Mouse (Mus musculus) spleen, postnatal 4 days (tissue): ENCODE data around the gene Uevld.
"Not testable (repeated sequence)": the region's sequence is repeated elsewhere in the genome, so short reads cannot be mapped to it uniquely, and the experiment has no call there.

Experiments
- DNase-seq, 2 experiments: peaks; one replicate each; pipeline ENCODE4 v3.0.0; 2022; ENCODE audit warnings: low spot score in 2 of 2

The Uevld gene

DNA sequence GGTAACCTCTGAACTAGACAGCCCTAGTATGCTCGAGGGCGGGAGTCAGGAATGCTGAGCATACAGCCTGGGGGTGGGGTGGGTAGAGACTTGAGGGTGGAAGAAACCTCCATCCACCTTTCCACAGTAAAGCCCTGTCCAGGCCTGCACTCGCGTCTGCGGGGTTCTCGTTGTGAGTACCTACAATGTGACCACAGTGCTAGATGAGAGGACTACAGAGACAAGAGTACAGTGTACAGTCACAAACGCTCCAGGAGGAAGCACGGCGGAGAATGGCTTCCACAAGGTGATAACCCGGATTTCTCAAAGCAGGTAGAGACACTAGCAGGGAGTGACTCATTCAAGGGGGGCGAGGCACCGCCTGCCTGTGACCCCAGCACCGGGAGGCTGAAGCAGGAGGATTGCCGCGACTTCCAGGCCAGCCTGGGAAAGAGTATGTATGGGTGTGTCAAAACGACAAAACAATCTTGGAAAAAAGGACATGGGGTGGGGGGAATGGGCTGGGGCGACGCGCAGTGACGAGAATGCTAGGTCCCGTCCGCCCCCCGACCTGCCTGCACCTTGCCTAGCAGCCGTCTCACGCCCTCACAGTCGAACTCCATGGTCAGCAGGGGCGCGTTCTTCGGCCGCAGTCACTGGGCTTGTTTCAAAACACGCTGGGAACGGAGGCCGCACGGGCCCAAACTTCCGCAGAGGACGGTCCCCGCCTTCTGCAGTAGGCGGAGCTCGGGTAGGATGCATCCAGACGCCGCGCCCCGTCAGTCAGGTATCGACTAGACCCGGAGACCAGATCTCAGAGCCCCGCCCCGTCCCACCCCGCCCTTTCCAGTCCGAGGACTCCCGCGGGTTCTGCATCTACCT is at the start of gene Uevld:
TSS of gene Uevld (minus strand) at position 697 of the 861 bp plus-strand sequence.
- DNase-seq = peak; percentile 94 to 97

DNA sequence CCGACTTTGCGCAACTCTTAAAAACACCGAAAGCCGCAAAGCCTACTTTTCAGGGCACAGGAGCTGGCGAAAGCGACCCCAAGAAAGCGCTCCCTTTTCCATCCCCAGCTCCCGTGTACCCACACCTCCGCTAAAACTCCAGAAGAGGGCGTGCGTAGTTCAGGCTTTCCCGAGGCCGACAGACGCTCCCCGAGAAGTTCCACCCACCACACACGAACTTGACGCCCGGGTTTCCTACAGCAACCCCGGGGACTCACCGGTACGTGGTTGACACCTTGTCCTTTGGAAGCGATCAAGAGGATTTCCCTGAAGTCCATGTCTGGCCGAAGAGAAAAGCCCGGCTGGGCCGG is 49.5 kb upstream of the Uevld start:
- DNase-seq = no peak

DNA sequence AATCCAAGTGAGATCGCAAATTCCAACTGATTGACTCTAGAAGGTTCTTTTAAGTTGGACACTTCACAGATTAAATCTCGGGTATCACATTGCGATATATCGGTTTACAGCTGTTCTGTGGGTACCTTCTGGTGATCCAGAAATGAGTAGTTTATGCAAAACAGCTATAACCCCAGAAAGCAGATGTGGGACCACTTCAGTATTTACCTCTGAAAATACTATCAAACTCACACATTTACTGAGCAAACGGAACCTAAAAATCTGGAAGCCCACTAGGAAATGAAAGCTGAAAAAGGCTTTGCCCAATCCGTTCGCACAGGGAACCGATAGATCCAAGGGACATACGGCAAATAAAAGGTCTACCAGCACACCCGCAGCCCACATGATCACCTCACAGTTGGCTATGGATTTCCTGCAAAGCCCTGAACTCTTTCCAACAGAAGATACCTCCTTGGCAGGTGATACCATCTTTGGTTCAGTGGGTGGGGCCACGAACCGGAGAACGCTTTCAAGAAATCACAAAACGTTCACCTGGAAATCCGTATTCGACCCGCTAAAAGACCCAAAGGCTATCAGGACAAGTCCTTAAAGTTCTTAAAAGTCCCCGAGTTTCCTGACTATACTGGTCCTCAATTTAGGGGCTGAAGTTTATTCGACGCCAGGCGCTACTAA is 48.9 kb upstream of the Uevld start:
- DNase-seq = no peak

DNA sequence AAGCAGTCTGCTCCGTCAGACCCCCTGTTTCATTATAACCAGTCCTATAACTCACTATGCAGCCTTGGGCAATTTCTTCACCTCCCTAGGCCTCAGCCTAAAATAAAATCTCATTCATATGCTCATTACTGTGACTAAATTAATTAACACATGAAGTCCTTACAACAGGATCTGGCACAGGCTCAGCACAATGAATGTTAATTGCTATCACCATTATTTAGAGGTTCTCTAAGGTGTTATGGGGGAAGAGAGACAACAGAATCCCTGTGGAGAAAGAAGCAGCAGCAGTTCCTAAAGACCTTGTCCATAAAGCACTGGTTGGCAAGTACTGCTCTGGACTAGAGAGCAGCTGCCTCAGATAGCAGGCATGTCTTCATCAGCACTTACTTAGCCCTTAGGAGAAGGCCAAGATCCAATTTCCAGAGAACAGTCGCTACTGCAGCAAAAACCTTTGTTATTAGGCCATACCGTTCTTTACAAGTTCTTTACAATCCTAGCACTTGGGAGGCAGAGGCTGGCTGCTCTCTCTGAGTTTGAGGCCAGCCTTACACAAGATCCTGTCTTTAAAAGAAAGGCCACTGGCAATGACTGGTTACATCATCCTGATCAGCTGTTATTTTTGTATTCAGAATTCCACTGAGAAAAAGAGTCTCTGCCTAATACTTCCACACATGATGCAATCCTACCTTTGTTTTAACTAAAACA is 45.2 kb upstream of the Uevld start:
- no peak for DNase-seq

DNA sequence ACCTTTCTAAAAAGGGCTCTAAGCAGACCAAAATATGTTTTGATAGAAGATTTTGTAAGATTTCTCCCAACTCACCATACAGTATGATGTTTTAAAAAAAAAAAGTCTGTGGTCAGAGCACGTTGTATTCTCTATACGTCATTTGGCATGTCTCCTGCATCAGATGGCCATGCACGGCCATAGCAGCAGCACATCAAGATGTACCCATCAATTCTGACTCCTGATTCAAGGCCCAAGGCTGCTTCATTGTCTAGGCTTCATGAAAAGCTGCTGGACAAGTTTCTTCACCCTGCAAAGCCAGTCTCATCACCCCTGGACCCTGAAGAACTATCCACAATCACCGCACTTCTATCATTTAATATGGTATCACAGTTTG is 43.6 kb upstream of the Uevld start:
- DNase-seq = no peak

DNA sequence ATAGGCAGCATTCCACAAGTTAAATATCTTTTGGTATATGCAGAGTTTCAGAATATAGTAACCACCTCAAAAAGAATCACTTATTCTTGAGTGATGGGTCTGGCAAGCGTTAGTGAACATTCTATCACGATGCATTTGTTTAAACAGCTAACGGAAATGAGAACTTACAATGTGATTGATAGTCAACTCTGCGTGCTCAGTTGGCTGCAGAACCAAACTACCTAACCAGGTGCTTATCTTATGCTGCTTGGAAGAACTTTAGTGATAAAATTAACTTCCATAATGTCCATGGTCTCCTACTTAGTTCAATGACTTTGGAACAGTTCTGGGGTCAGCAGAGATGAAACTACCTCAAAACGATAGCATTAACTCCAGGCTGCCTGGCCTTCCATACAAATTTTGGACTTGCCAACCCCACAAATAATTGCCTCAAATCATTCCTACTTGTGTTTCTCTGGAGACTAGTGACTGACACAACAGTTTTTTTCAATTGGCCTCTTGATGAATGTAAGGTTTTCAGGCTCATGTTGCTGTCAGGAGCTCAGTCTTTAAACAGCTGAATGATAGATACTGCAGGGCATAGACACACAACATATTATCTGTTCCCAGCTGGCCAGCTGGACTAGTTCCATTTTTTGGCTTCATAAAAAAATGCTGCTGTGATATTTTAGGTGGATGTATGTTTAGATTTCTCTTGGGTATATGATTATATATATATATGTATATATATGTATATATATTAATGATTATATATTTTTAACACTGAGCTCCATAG is 43.0 kb upstream of the Uevld start:
- no peak for DNase-seq

DNA sequence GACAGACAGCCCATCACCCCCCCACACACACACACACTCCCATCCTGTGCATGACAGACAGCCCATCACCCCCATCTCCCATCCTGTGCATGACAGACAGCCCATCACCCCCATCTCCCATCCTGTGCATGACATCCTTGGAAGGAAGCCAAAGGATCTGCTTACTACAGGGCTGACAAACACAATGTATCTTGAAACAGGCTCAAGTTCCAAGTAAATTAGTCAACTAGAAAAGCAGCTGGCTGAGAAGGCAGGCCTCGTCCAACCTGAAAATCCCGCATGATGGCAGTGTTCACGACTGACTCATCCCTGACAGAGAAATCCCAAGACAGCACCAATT is 42.3 kb upstream of the Uevld start:
- DNase-seq = no peak

DNA sequence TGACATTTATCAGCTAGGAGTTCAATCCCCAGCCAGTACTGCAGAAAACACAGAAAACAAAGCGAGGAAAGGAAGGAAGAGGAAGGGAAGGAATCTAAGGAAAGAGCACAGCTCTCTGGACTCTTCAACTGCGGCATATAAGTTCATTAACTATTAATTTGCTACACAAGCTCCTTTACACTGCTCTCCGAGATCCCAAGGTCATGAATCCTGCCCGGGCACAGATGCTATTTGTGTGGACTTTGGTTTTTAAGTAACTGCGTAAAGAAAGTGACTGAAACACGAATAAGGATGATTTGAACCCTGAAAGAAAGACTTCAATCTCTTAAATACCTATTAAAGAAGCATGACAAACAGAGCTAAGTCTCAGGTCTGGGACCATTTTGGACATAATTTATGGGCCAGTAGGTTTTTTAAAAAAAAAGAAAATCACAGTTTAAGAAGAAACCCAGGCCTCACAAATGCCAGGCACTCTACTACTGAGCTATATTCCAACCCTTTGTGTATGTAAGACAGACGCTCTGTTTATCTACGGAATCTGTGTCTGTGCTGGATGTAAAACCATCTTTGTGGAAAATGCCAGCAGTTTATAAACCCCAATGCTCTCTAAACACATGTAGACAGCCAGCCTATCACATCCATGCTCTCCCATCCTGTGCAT is 41.8 kb upstream of the Uevld start:
- no peak for DNase-seq

DNA sequence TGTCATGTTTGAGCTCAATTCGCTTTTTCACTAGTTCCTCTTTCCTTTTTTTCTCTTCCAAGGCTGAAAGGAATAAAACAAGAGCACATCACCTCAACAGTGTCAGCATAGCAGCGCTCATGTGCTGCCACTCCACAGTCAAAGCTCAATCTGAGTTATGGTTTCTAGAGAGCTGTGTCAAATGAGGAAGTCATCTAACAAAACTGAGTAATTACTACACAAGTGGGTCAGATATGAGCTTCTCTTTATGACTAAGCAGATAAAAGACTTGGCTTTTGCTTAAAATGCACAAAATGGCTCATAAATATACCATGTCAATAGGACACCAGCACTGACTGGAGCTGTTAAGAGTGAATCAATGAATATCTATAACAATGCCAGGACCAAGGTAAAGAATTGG is 40.6 kb upstream of the Uevld start:
- DNase-seq = no peak

DNA sequence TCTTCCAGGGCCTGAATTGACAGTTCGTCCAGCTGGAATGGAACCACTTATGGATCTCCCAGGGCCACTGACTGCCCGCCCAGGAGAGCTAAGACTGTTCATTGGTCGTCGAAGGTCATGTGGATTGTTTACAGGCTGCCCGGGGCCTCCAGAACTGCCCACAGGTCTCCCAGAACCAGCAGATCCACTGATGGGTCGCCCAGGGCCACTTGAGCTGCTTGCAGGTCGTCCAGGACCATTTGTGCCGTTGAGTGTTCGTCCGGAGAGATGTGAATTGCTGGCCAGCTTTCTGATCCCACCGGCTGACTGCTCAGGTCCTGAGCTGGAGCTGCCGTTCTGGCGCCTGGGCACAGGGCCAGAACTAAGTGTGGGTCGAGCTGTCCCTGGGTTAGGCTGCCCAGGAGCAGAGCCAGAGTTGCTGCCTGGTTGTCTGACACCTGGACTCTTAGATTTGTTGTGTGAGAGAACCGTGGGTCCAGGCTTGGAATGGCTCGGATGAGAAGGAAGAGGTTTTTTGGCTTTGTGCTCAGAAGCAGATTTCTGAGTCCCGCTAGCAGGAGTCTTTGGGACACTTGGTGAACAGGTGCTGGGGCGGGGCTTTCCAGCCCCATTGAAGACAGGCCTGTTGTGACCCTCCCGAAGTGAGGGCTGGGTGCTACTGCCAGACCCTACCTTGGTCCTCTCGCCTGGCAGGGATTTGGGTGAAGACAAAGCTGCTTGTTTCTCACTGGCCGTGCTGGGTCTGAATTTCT is 39.5 kb upstream of the Uevld start:
- DNase-seq = no peak

DNA sequence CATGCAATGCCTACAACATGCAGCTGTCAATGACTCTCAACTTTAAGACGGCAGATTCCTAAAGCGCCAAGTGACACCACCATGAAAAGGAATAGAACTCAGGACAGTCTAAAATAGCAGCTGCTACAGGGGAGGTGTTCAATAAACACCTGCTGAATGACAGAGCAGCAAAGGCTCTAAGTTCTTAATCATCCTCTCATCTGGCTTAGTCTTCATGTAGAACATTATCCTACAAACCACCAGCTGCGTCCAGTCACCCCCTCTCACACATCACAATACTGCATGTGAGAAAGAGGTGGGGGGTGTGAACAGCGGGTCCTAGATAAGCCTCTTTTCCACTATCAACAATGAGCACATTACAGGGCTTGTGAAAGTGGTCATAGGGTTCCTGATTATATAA is 38.7 kb upstream of the Uevld start:
- no peak for DNase-seq

DNA sequence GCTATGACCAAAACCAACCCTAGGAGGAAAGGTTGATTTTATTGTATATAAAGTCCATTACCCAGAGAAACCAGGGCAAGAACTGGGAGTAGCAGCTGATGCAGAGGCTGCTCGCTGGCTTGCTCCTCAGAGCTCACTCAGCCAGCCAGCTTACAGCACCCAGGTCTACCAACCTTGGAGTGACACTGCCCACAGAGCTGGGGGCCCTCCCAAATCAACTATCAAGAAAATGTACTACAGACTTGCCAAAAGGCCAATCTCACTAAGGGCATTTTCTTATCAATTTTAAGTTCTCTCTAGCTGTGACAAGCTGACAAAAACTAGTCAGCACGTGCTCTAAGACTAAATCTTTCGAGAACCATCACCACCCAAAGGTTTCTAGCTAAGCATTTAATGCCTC is 37.2 kb upstream of the Uevld start:
- DNase-seq = no peak

DNA sequence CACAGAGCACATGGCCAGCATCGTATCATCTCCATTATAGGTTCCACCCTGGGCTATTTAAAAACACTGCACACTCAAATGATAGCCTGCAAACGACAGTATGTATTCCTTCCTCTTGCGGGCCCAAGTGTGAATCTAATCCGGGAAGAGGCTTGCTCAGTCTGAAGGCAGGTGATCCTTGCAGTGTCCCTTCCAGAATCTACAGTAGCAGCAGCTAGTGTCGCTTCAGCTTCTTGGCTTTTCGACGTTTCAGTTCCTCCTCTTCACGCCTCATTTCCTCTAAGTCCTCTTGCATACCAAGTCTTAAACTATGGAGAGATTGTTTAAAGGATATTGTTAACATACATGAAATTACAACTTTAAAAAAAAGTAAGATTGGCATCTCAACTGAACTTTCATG is 34.8 kb upstream of the Uevld start:
- DNase-seq = no peak

DNA sequence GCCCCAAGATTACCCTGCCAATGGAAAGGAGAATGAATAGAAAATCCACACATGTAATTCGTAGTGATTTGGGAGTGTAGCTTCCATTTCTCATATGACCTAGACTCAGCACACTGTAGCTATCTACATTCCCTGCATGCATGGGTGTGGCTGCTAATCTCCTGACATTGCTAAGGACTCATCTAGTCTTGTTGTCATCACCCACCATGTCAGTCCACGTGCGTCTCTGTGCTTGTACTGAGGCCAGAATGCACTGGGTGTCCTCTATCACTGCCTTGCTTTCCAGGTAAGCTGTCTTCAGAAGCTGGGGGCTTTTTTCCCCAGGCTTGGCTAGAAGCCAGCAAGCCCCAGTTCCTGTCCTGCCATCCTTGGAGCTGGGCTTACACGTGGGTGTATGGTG is 31.1 kb upstream of the Uevld start:
- DNase-seq = not testable (repeated sequence)

DNA sequence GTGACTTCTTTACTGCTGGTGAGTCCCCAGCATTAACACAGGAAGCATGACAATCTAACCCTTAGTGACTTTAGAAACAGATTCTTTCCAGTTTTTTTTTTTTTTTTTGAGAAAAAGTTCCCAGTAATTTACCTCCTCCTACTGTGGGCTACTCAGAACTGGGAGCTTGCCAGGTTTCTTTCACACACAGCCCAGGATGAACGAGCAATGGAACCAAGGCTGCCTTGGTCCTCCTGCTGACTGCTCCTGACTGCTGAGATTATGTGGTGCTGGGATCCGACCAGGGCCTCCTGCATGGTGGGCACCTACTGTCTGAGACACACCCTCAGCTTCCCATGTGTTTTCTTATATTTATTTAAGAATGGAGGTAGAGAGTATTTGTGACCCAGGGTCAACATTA is 28.7 kb upstream of the Uevld start:
- DNase-seq = no peak

DNA sequence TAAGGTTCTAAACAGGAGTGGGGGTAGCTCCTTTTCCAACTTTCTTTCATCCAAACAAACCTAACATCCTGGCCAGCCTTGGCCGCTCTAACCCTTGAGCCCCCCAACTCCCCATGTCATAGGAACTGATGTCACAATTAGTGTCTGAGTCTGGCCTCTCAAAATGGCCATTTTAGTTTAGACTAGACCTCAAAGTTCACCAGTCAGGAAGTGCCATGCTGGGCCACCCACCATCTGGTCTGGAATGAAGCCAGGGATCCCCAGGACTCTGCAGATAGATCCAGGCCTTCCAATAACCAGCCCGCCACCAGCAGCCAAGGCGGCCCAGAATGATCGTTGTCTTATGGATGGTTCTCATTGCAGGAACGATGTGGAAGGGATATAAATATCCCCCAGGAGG is 28.3 kb upstream of the Uevld start:
- DNase-seq = no peak

DNA sequence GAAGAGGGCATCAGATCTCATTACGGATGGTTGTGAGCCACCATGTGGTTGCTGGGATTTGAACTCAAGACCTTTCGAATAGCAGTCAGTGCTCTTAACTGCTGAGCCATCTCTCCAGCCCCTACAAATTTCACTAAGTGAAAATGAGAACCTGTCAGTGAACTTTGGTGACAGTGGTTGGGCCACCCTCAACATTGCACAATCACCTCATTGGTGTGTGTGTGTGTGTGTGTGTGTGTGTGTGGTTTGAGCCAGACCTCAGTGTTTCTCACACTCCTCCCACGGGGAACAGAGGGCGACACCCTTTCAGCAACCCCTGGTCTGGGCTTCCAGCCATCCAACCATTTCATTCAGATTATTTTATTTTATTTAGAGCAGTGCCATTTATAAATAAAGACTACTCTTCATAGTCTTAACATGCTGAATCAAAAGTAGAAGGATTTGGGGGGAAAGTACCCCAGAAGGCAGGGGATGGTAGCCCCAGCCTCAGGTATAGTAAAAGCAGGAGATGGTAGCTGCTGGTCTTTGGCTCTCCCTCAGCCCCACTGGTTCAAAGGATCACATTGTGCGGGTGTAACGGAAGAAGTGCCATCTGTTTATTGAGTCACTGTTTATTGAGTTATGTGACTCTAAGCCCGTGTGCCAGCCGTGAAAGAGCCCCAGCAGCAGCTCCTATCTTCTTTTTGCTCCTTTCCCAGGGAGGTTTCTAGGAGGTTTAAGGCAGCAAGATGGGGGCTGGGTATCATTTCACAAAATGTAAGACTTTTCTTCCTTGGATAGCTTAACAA is 27.6 kb upstream of the Uevld start:
- DNase-seq = no peak

DNA sequence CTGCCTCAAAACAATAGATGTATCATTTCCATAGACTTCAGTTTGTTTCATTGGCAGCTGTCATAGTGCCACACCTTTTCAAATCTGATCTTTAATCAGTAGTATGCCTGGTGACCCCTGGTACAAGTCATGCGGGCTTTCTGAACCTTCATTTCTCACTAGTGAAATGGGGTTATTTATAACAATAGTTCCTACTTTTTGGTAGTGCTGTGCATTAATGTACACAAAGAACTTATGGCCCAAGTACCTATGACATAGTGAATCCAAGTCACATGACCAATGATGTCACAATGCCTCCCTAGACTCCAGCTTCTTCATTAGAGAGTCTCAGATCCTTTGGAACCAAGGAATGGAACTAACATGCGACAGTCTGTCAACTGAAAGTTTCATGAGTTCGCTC is 25.0 kb upstream of the Uevld start, which contains the start of gene Gm9999:
TSS of gene Gm9999 (plus strand) at position 301 of the 400 bp plus-strand sequence.
- no peak for DNase-seq

DNA sequence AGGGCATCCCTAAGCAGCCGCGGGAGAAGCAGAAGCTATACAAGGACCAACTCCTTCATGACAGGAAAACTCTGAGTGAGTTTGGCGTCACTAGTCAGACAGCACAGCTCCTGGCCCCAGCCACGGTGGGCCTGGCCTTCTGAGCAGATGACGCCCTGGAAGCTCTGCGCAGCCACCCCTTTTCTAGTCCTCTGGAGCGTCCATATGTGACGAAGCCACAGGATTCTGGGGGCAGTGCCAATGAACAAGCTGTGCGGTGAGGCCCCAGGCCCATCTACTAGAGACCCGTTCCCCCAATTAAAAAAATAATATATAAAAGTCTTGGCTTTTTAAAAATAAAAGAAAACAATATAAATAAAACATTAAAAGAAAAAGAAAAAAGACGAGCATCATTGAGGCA is 17.1 kb upstream of the Uevld start:
- DNase-seq = no peak

DNA sequence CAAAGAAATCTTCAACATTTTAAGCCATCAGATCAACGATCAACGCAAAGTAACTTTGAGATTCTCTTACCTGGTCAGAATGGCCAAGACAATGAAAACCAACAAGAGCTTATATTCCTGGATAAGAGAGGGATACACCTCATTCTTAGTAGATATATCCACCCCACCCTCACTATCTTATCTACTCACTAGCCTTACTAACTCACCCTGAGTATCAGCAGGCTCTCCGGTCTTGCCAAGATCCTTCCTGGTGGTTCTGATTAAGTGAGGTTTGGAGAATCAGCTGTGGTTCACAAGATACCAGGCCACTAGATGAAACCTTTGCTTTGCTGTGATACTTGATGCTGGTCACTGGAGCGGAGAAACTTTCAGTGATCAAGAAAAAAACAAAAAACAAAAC is 16.3 kb upstream of the Uevld start:
- no peak for DNase-seq
